In genomic region chr3:153701172-153701571, GRCm38 (mm10) we compare ENCODE assay signal across 19 mouse cellular contexts. TPM values are rescaled to one million over a fixed set of nuclear protein-coding genes. Genes with fewer than 3 reads are reported as not detected.
A peak's percentile ranks its signal among the peaks of the same experiment; 100 is the strongest.
DNase-seq lines count a peak whose midpoint lies in the region; ATAC-seq and TF ChIP-seq lines count a peak whose summit lies in the region.
"Had no signal": no experiment of that assay in that cellular context is flagged by ENCODE, and none has a peak within 500 bp of the region (broad histone marks: within the 10 kb centered on the region; RNA-seq: fewer than 3 reads in every experiment).

No protein-coding gene starts in this region.

- peaks cover 60% of the 10 kb centered on the region for H3K4me1 ChIP-seq in kidney, embryonic 15.5 days
- H3K4me1 ChIP-seq in embryonic facial prominence, embryonic 10.5 days, result peaks cover 79% of the 10 kb centered on the region
- H3K4me1 ChIP-seq in limb, embryonic 12.5 days (replicated peaks), result peaks cover 51% of the 10 kb centered on the region
- H3K4me1 ChIP-seq in liver, postnatal 0 days (ENCODE audit: insufficient read depth), result peaks cover 6% of the 10 kb centered on the region
- H3K4me1 ChIP-seq: stomach, embryonic 15.5 days had no signal

- TF ChIP-seq CTCF in liver, postnatal 0 days (IDR thresholded peaks at IDR 0.05; ENCODE audit: low read depth), result no peak

- 41% methylated on average over 7 of the region's 7 CpGs for WGBS in kidney, embryonic 15.5 days
- 44% methylated on average over 7 of the region's 7 CpGs for WGBS in embryonic facial prominence, embryonic 10.5 days
- WGBS in limb, embryonic 12.5 days, result 23% methylated on average over 7 of the region's 7 CpGs
- 52% methylated on average over 7 of the region's 7 CpGs for WGBS in liver, postnatal 0 days (ENCODE audit: insufficient replicate concordance)

- no peaks in the 10 kb centered on the region for H3K27me3 ChIP-seq in kidney, embryonic 15.5 days
- H3K27me3 ChIP-seq in embryonic facial prominence, embryonic 10.5 days (replicated peaks; ENCODE audit: low read depth, poor library complexity, severe bottlenecking), result no peaks in the 10 kb centered on the region
- peaks cover 34% of the 10 kb centered on the region for H3K27me3 ChIP-seq in limb, embryonic 12.5 days
- no peaks in the 10 kb centered on the region for H3K27me3 ChIP-seq in liver, postnatal 0 days (ENCODE audit: insufficient read depth, low read length)
- H3K27me3 ChIP-seq: stomach, embryonic 15.5 days had no signal

- DNase-seq in kidney, adult 9 months, result no peak
- DNase-seq in embryonic facial prominence, embryonic 10.5 days (ENCODE audit: low spot score), result peak; percentile 35
- no peak for DNase-seq in liver, postnatal 0 days
- DNase-seq in spleen, postnatal 4 days (ENCODE audit: low spot score in 2 of 2), result no peak
- DNase-seq in adrenal gland, postnatal 36 days, result no peak
- DNase-seq: cerebellum, postnatal 25 days; forebrain, postnatal 0 days; heart, adult 18-20 months; left cerebral cortex, postnatal 4 days; right cerebral cortex, adult 18-20 months; thymus, adult 2 months had no signal

- no peaks in the 10 kb centered on the region for H3K9me3 ChIP-seq in kidney, embryonic 15.5 days (replicated peaks)
- H3K9me3 ChIP-seq in embryonic facial prominence, embryonic 10.5 days, result no peaks in the 10 kb centered on the region
- no peaks in the 10 kb centered on the region for H3K9me3 ChIP-seq in limb, embryonic 12.5 days
- no peaks in the 10 kb centered on the region for H3K9me3 ChIP-seq in liver, postnatal 0 days (ENCODE audit: low read length)
- H3K9me3 ChIP-seq: G1E; megakaryocyte, embryonic 14.5 days; stomach, embryonic 15.5 days had no signal

- no peak for ATAC-seq in kidney, embryonic 15.5 days (replicated peaks; ENCODE audit: low FRiP score)
- ATAC-seq in limb, embryonic 12.5 days (ENCODE audit: insufficient number of reproducible peaks, insufficient read depth, low FRiP score, low TSS enrichment, low read depth), result no peak
- ATAC-seq in liver, postnatal 0 days, result peak; percentile 41
- ATAC-seq: forebrain, postnatal 0 days; intestine, embryonic 16.5 days had no signal

- H3K9ac ChIP-seq in kidney, embryonic 15.5 days, result no peak overlapping the region
- H3K9ac ChIP-seq in limb, embryonic 12.5 days (replicated peaks), result no peak overlapping the region
- H3K9ac ChIP-seq in liver, postnatal 0 days (replicated peaks), result no peak overlapping the region
- H3K9ac ChIP-seq: forebrain, postnatal 0 days; hindbrain, embryonic 14.5 days; stomach, embryonic 15.5 days had no signal

- H3K4me3 ChIP-seq in kidney, embryonic 15.5 days (replicated peaks), result no peak overlapping the region
- no peak overlapping the region for H3K4me3 ChIP-seq in embryonic facial prominence, embryonic 10.5 days
- H3K4me3 ChIP-seq in limb, embryonic 12.5 days (replicated peaks), result no peak overlapping the region
- no peak overlapping the region for H3K4me3 ChIP-seq in liver, postnatal 0 days (ENCODE audit: low read depth, low read length)
- H3K4me3 ChIP-seq: erythroblast, embryonic 14.5 days; megakaryocyte, embryonic 14.5 days; stomach, embryonic 15.5 days had no signal

- peak overlapping the region; percentile 80 for H3K27ac ChIP-seq in kidney, embryonic 15.5 days
- H3K27ac ChIP-seq in embryonic facial prominence, embryonic 10.5 days (replicated peaks), result peak overlapping the region; percentile 63; the same call in 1 of the 2 replicates
- peak overlapping the region; percentile 68 for H3K27ac ChIP-seq in limb, embryonic 12.5 days
- no peak overlapping the region for H3K27ac ChIP-seq in liver, postnatal 0 days (ENCODE audit: low read depth)
- H3K27ac ChIP-seq: hindbrain, embryonic 14.5 days; stomach, embryonic 15.5 days had no signal

- no peaks in the 10 kb centered on the region for H3K36me3 ChIP-seq in kidney, embryonic 15.5 days
- H3K36me3 ChIP-seq in embryonic facial prominence, embryonic 10.5 days (replicated peaks), result peaks cover 27% of the 10 kb centered on the region; the same call in 1 of the 2 replicates
- H3K36me3 ChIP-seq in limb, embryonic 12.5 days, result no peaks in the 10 kb centered on the region; the same call in 1 of the 2 replicates
- H3K36me3 ChIP-seq in liver, postnatal 0 days (replicated peaks; ENCODE audit: insufficient read depth, low read length), result no peaks in the 10 kb centered on the region
- H3K36me3 ChIP-seq: stomach, embryonic 15.5 days had no signal

- H3K4me2 ChIP-seq in kidney, embryonic 15.5 days, result no peak overlapping the region
- peak overlapping the region; percentile 38 for H3K4me2 ChIP-seq in limb, embryonic 12.5 days
- peak overlapping the region; percentile 9; the same call in 1 of the 2 replicates for H3K4me2 ChIP-seq in liver, postnatal 0 days (ENCODE audit: low read depth, low read length)
- H3K4me2 ChIP-seq: hindbrain, embryonic 14.5 days; stomach, embryonic 15.5 days had no signal

- peak; percentile 73; the same call in 1 of the 2 replicates for TF ChIP-seq EP300 in liver, postnatal 0 days (IDR thresholded peaks at IDR 0.05; ENCODE audit: low read depth)

RNA-seq across cellular contexts. Expression of gene St6galnac3, which starts 23.8 kb away (rescaled TPM):
- polyA plus RNA-seq in kidney, embryonic 15.5 days (2015; fragmentation: Nextera tagmentation; extraction: Ambion mirVana), result 65.2 and 65.5 TPM in 2 replicates
- 54.1 and 55.1 TPM in 2 replicates for polyA plus RNA-seq in embryonic facial prominence, embryonic 10.5 days (2016; fragmentation: Nextera tagmentation; extraction: Ambion mirVana)
- polyA plus RNA-seq in limb, embryonic 12.5 days (2016; fragmentation: Nextera tagmentation; extraction: Ambion mirVana), result 38.3 and 41.2 TPM in 2 replicates
- polyA plus RNA-seq in liver, postnatal 0 days (2015; fragmentation: Nextera tagmentation; extraction: Ambion mirVana), result 4.5 and 5.0 TPM in 2 replicates
- total RNA-seq in adrenal gland, postnatal 36 days (2021), result 10 to 100 TPM; 11.8 to 20.8 TPM
